Comparison of ENCODE assay signal across 24 mouse cellular contexts in the genomic region with DNA sequence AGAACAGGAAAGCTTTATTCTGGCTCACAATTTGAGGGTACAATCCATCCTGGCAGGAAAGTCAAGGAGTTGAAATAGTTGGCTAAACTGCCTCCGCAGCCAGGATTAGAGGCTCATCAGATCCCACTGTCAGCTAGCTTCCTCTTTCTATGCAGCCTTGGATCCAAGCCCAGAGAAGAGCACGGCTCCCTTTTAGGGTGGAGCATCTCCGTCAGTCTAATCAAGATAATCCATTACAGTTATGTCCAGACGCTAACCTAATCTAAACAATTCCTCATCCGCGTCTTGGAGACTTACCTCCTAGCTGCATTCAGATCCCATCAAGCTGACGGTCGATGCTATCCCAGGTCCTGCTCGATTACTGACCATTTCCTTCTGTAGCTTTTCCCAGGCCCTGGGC. TPM values are rescaled to one million over a fixed set of nuclear protein-coding genes. Genes with fewer than 3 reads are reported as not detected.
DNase-seq lines count a peak whose midpoint lies in the region; ATAC-seq lines count a peak whose summit lies in the region.
"Had no signal": no experiment of that assay in that cellular context is flagged by ENCODE, and none has a peak within 500 bp of the region (broad histone marks: within the 10 kb centered on the region; RNA-seq: fewer than 3 reads in every experiment).

No protein-coding gene starts in this region.

- intact Hi-C loops in left cerebral cortex, postnatal 25 days (cut with DNase I): no loop called here

- DNase-seq in cerebellum, postnatal 14 days: peak; percentile 35 to 55
- no peak for DNase-seq in cerebellum, adult 11-12 months
- DNase-seq in MEL-GATA-1-ER (ENCODE audit: extremely low read depth, low read depth): peak; percentile 77
- peak; percentile 64 for DNase-seq in lung, postnatal 36 days
- no peak for DNase-seq in right cerebral cortex, postnatal 14 days
- no peak for DNase-seq in left cerebral cortex, postnatal 25 days (ENCODE audit: low spot score in 2 of 2)
- DNase-seq: adrenal gland, postnatal 25 days; cerebellum, adult 11 months; cerebellum, postnatal 25 days; gastrocnemius, postnatal 10 days; heart, adult 11 months; kidney, postnatal 4 days; liver, postnatal 0 days; midbrain, embryonic 14.5 days; right cerebral cortex, postnatal 25 days; spleen, adult 18-20 months; thymus, postnatal 25 days had no signal

- ATAC-seq in granulocyte monocyte progenitor cell, adult 5-6 weeks (replicated peaks; ENCODE audit: poor library complexity, severe bottlenecking): 0 out of 2 replicates have a peak, but pooled peaks have one; percentile 40
- ATAC-seq: activated CD4-positive, CD25-positive, alpha-beta regulatory T cell, adult 4 months; forebrain, embryonic 16.5 days; hindbrain, postnatal 0 days; intestine, embryonic 16.5 days; liver, postnatal 0 days had no signal

RNA-seq across cellular contexts. Expression of gene Fa2h, which starts 7.7 kb away (rescaled TPM):
- total RNA-seq in granulocyte monocyte progenitor cell, adult 5-6 weeks (2014; fragmentation: Nextera tagmentation): not detected in 2 replicates
- total RNA-seq in granulocyte monocyte progenitor cell, adult 5-6 weeks (2017): not detected in 2 replicates
- total RNA-seq in left cerebral cortex, postnatal 25 days (2021): 10 to 100 TPM; 22.3 to 28.8 TPM
- total RNA-seq: ES-E14; megakaryocyte-erythroid progenitor cell, adult 5-6 weeks had no signal

RNA-seq across cellular contexts. Expression of gene Mlkl, which starts 47.9 kb away (rescaled TPM):
- 69.6 and 84.6 TPM in 2 replicates for total RNA-seq in granulocyte monocyte progenitor cell, adult 5-6 weeks (2014; fragmentation: Nextera tagmentation)
- 79.5 and 106 TPM in 2 replicates for total RNA-seq in granulocyte monocyte progenitor cell, adult 5-6 weeks (2017)
- under 1 TPM; 0.30 to 0.41 TPM for total RNA-seq in left cerebral cortex, postnatal 25 days (2021)

Comparison
In these comparisons a context has a peak if more than half of its experiments do, and no peak if none do; other contexts are left out.
1. DNase-seq: peak in cerebellum, postnatal 14 days (2 of 2), MEL-GATA-1-ER (single experiment) and lung, postnatal 36 days (single experiment); none in cerebellum, adult 11-12 months (single experiment), right cerebral cortex, postnatal 14 days (single experiment) and left cerebral cortex, postnatal 25 days (0 of 2).
2. RNA of gene Fa2h, which starts 7.7 kb away (total RNA-seq): 22.3 to 28.8 TPM in left cerebral cortex, postnatal 25 days; not detected in granulocyte monocyte progenitor cell, adult 5-6 weeks; every median in the first group is over 10 times any median in the second.
3. RNA of gene Mlkl, which starts 47.9 kb away (total RNA-seq): 69.6 to 106 TPM in granulocyte monocyte progenitor cell, adult 5-6 weeks; 0.30 to 0.41 TPM in left cerebral cortex, postnatal 25 days; every median in the first group is over 10 times any median in the second.